Mouse (Mus musculus) CH12F3 (cell line): ENCODE measurements around the gene Olfr328.
"Not testable (repeated sequence)": the region's sequence is repeated elsewhere in the genome, so short reads cannot be mapped to it uniquely, and the experiment has no call there.

Source experiments
- in situ Hi-C: fragments of 300-500 bp; cut with MboI; formaldehyde crosslinking; loops from 2 replicates; pipeline ENCODE4 v1.14.3; 2020; ENCODE audit warnings: low sequenced_read_pairs

Gene Olfr328

DNA sequence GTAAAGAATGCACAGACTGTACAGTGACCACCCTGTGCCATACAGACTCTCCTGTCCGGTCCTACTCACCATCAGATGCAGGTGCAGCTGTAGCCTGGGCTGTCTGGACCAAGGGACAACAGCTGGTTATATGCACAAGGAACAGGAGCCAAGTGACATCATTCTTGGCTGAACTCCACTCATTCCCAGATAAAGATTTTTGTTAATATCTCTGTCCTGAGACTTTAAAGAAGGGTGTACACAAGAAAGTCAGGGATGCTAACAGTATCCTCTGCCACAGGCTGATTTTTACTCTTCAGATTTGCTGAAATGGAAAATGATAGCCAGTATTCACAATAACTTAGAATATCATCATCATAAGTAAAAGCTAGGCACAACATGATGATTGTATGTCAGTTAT is at the start of gene Olfr328:
TSS of gene Olfr328 (minus strand) at position 101 of the 400 bp plus-strand sequence.
- in situ Hi-C loops: no loop called here

- in situ Hi-C loops: no loop called here
Measured at GRCm38 (mm10) chr11:58605228-58605627, 49.8 kb upstream of the Olfr328 start.

- in situ Hi-C loops: no loop called here
Measured at GRCm38 (mm10) chr11:58604688-58605087, 49.3 kb upstream of the Olfr328 start.

DNA sequence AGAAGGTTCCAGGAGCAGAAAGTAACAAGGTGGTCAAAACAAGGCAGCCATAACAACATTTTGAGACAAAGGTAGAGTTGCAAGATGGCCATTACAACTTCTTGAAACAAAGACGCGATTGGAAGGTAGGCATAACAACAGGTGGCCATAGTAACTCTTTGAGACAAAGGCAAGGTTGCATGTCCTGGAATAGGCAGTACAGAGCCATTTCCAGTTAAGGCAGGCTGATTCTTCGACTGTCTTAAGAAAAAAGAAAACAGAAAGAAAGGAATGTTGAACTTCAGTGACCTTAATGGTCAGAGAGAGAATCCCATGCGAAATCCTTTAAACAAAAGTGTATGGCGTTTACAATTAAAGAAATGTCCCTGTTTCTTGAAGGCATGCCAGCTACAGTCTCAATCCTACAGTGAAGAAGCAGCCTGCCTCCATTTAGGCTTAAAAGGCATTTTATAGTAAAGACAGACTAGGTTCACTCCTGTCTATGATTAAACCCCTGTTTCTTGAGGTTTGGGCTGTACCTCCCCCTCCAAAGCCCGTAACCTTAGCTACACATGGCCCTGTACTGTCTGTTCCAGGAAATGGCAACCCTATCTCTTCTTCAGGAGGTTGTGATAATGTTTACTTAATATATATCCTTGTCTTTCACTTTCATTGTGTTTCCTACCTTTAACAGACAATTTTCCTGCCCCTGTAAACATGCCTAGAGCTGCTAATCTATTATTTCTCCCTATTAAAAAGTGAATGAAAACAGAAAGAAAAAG is 47.5 kb upstream of the Olfr328 start:
- in situ Hi-C loops: no loop called here

DNA sequence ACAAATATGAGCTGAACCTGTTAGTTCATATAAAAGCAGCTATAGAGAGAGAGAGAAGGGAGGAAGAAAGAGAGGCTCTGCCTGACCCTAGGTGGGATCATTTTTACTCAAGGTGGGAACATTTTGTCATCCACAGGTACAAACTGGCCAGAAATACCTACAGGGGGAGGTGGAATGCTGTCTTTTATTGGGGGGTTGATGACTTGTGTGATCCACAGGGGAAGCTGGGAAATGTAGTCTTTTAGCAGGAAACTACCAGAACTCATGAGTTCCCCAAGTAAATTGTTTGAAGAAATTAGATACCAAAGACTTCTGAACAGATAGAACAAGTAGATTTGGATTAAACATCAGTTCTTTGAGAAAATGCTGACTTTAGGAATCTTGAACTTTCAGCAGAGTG is 46.6 kb upstream of the Olfr328 start:
- in situ Hi-C loops: no loop called here

DNA sequence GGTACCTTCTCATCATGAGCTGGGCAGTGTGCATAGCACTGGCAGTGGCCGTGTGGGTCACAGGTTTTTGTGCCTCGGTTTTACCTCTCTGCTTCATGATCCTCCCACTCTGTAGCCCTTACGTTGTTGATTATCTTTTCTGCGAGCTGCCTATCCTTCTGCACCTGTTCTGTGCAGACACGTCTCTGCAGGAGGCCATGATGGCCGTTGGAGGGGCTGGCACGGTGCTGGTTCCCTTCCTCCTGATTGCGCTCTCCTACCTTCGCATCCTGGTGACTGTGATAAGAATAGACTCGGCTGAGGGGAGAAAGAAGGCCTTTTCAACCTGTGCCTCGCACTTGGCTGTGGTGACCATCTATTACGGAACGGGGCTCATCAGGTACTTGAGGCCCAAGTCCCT is 42.4 kb upstream of the Olfr328 start:
- in situ Hi-C loops: no loop called here

GRCm38 (mm10) chr11:58594814-58595213 is 39.4 kb upstream of the Olfr328 start, which contains the start of gene Olfr324:
Olfr324 (plus strand) TSS chr11:58595114.
- in situ Hi-C loops: no loop called here

DNA sequence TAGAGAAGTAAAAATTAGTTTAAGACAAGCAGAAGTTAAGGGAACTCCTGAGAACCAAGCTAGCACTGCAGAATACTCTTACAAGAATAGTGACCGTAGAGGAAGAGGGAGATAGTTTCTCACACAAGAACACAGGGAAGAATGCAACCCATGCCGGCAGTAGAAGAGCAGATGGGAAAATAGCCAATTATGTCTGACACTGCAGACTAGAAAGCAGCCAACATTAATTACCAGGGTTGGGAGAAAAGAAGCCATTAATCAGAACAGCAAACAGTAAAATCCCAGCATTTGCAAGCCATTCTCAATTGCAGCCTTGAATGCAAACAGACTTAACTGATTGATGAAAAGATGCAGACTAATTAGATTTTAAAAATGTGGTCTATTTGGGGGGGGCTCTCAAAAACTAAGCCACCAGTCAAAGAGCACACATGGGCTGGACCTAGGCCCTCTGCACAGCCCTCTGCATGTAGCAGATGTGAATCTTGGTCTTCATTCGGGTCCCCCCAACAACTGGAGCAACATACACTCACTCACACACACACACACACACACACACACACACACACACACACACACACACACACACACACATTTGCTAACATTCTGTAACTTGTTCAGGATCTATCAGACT is 33.3 kb upstream of the Olfr328 start:
- in situ Hi-C loops: no loop called here

DNA sequence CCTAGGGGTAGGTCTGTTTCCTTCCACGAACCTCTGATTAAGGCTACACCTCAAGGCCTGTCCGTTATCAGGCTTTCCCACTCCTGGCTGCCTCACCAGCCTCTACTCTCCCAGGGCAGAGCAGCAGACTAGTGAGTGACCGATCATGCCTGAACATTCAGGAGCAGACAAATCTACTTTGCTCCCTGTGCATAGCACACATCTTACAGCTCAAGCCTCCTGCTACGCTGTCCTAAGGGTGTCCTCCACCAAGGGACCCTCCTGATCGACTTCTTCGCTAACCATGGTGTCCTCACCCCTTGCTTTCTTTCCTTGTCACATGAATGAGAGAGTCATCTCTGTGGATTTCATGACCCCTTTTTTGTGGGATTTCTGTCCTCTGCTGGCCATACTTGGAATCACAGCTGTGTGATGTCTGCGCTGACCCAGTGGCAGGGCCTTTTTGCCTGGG is 32.5 kb upstream of the Olfr328 start:
- in situ Hi-C loops: no loop called here

- in situ Hi-C loops: no loop called here
Measured at GRCm38 (mm10) chr11:58578636-58579035, 23.2 kb upstream of the Olfr328 start.

DNA sequence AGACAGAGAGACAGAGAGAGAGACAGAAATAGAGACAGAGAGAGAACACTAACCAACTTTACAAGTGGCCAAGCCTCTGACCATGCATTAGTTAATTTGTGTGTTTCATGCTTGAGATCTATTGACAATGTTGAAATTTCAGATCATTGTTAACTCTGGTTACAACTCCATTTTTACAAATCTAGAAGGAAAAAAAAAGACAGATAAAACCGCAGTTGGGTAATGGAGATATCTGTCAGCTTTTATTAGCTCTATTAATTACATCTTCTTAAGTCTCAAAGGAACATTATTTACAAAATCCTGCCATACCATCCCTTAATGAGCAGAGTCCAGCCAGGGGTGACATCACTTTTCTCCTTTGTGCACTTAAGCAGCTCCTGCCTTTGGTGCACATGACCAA is 22.0 kb upstream of the Olfr328 start, which contains the start of gene Olfr325:
TSS of gene Olfr325 (plus strand) at position 301 of the 400 bp plus-strand sequence.
- in situ Hi-C loops: no loop called here

DNA sequence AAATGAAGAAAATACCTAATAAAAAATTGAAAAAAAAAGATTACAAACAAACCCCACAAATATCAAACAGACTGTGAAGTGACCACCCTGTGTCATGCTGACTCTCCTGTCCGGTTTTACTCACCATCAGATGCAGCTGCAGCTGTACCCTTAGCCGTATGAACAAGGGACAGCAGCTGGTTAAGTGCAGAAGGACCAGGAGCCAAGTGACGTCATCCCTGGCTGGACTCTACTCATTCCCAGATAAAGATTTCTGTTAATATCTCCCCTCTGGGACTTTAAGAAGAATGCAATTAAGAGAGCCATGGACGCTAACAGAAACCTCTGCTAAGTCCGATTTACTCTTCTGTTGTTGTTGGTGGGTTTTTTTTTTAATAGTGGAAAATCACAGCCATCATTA is 15.0 kb upstream of the Olfr328 start, which contains the start of gene Olfr224:
TSS of gene Olfr224 (minus strand) at position 149 of the 400 bp plus-strand sequence.
- in situ Hi-C loops: no loop called here

GRCm38 (mm10) chr11:58546322-58546721 is 9.1 kb downstream of the Olfr328 start, which contains the start of gene Olfr329-ps:
Olfr329-ps (minus strand) TSS chr11:58546422.
- in situ Hi-C loops: no loop called here

DNA sequence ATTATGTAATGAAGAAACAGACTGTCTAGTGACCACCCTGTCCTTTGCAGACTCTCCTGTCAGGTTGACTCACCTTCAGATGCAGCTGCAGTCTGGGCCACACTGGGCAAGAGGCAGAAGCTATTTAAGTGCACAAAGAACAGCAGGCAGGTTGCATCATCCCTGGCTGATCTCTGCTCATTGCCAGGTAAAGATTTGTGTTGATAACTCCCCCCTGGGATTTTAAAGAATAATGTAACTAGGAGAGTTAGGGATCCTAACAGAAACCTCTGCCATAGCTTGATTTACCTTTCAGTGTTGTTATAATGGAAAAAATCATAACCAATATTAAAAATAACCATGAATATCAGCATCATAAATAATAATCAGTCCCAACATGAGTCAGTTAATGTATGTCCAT is 20.7 kb downstream of the Olfr328 start, which contains the start of gene Olfr330:
TSS of gene Olfr330 (minus strand) at position 101 of the 400 bp plus-strand sequence.
- in situ Hi-C loops: not testable (repeated sequence)

DNA sequence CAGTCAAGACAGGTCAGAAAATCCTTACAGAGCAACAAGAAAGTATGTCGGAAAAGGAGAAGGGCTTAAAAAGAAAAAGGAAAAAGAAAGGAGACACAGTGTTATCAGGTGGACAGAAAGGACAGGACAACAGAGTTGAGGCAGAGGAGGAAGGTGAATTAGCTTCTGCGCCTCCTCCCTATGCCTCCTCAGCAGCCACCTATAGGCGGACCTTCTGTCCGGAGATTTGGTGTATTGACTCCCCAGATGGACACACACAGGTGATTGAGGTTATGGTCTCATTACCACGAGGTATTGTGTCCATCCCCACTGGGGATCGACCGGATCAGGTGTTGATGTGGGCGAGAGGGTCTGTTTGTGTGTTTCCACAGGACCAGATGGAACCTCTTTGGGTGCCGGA is 35.7 kb downstream of the Olfr328 start:
- in situ Hi-C loops: not testable (repeated sequence)

DNA sequence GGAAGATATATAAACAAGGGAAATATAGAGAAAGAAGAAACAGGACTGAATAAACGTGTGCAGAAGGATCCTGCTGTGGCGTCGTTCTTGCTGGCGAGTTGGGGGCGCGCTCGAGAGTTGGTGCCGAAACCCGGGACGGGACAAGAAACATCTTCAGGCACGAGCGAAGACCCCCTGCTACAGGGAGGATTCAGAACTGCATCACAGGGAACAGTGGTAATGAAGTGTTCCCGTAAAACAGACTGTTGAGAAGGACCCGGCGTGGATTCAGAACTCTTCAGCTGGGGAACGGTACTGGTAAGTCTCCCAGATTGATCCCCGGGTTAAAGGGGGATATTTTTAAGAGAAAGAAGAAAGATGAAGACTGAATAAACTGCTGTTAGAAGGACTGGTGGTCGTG is 36.5 kb downstream of the Olfr328 start:
- in situ Hi-C loops: not testable (repeated sequence)

GRCm38 (mm10) chr11:58509058-58509457 is 46.4 kb downstream of the Olfr328 start:
- in situ Hi-C loops: not testable (repeated sequence)

- in situ Hi-C loops: not testable (repeated sequence)
Measured at GRCm38 (mm10) chr11:58502472-58502871, 53.0 kb downstream of the Olfr328 start, which contains the start of gene Olfr331. Olfr331 (minus strand) TSS chr11:58502572.
